Mouse (Mus musculus): ENCODE data around the gene Tars. TPM values are rescaled to one million over a fixed set of nuclear protein-coding genes. Genes with fewer than 3 reads are reported as not detected.

The Tars gene
- total RNA-seq, 4 experiments from 2014 or later, result 24.1 to 29.9 (median 27.8) TPM

DNA sequence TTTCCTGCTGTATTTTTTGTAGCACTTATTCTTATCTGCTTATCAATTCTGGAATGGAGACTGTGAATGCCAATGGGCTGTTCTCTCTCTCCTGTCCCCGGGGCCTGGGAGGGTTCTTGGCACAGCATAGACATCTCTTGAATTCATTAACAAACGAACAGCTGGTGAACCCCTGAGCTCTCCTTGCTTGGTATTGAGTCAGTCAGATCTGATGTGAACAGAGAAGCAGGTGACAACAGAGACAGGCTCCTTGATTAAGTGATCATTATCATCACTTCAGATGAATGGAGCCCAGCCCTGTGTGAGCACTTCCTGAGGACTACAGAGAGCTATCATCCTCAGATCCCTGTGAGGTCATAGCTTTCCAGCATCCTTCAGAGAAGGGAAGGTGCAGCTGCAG, 35.4 kb downstream of the Tars start:
- no peak for DNase-seq (ENCODE audit: low spot score in 2 of 2)

DNA sequence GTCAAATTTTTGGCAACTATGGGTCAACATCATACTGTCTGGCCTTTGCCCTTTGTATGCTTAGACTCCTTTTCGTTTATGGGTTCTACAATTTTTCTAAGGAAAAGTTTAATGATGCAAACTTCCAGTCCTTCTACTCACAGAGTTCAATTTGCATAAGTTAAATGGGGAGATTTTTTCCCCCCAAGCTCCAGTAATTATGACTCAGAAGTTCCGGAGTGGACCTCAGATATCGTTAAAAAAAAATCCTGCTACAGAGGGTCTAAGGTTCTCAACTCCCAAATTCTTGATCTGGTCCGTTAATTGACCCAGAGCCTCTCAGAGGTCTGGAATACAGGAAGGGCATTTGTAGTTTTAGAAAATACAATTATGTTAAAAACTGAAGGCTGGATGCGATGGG, 37.6 kb downstream of the Tars start:
- no peak for DNase-seq (ENCODE audit: low spot score in 2 of 2)

DNA sequence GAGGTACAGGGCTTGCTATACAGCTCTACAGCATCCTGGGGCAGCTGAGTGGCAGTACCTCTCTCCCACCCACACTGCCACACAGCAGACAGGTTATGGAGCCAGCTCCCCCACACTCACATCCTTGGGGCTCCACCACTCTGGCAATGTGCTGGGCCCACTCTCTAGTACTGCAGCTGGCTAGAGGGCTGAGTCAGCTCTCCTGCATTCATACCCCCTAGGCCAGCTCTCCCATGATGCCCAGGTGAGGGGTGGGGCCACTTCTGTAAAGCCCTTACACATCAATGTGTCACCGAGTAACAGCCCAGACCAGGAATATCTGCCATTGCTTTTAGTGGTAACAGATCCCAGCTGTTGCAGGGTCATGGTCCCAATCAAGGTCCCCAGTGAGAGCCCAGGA, 38.6 kb downstream of the Tars start:
- DNase-seq (ENCODE audit: low spot score in 2 of 2), result no peak

DNA sequence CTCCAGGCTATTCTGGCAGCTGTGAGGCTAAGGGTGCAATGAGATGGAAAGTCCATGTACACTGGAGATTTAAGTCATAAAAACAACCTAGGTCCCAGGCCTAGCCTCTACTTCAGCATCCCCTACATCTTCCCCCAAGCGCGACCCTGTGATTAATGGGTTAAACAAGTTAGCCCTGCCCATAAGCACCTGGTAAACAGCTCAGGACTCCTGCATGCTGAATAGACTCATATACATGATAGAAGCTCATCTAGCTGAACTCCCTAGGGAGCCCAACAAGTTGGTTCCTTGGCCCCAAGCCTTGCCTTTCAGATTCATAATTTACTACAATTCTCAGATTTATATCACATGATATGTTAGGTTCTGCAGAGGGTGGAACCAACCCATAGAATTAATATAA, 42.0 kb downstream of the Tars start:
- no peak for DNase-seq (ENCODE audit: low spot score in 2 of 2)

DNA sequence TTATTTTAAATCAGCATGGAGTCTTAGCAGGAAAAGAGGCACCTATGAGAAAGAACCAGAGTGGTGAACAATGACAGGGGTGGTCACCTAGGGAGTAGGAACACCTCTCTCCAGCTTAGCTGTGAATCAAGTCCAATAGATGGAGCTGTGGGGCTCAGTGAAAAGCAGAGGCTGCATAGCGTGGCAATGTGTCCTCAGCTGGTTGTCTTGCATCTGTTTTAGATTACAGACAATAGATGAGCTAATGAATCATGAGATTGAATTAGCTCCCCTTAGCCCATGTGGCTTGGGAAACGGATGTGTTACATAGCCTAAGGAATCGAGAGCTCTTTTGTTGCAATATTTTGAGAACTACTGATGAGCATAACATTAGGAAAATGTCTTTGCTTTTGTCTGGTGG, 43.6 kb downstream of the Tars start:
- no peak for DNase-seq (ENCODE audit: low spot score in 2 of 2)

DNA sequence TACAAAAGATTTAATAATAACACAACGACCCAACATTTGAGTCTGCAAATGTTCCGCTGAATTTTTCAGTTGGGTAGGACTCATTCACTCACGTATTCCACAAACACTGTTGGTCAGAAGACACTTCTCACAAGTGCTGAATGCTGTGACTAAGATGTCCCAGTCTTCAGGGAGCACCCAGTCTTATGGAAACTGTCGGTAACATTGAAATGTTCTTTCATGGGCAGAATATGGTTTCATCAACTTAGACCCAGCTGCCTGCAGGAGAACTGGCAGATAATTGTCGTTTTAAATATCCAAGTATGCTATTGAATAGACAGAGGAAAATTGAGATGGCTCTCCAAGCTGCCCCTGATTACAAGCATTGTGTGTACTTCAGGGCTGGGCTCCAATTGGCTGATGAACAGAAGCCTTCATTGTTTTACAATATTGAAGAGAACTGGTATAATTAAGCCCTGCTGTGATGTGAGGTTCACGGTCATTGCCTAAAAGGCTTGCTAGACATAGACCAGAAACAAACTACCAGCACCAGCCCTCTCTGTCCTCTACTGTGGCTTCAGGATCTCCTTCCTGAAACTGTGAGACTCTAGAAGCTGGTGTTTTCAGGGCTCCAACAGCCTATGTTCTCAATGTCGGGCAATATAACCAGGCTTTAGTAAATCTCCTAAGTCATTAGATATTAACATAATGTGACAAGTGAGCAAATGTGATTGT, 59.8 kb downstream of the Tars start:
- DNase-seq (ENCODE audit: low spot score in 2 of 2), result no peak

Data from left cerebral cortex, adult 8-10 months (tissue).